Mouse (Mus musculus) natural killer cell, adult 2 months (primary cell): Measurements from ENCODE around the gene Hmgb1.

Source experiments
- DNase-seq, 2 experiments: peaks; one replicate each; pipeline ENCODE4 v3.0.0; 2022; ENCODE audit warnings: low spot score in 2 of 2

Gene Hmgb1

GRCm38 (mm10) chr5:148996709-148997037, 187.6 kb downstream of the Hmgb1 start:
- DNase-seq, result no peak
